Mouse (Mus musculus) granulocyte monocyte progenitor cell, adult 5-6 weeks (primary cell): ENCODE measurements at regions not wholly inside any gene's neighbourhood (a gene's known extent, or its start where the extent isn't known, plus 50 kb on each side); places are given as distances from the start of the nearest gene placed in this dataset.

Source experiments
- ATAC-seq: replicated peaks from 2 replicates; pipeline ENCODE4 v1.8.0; 2016; ENCODE audit warnings: mild to moderate bottlenecking, moderate TSS enrichment, inconsistent platforms; ENCODE audit not compliant: poor library complexity, severe bottlenecking

DNA sequence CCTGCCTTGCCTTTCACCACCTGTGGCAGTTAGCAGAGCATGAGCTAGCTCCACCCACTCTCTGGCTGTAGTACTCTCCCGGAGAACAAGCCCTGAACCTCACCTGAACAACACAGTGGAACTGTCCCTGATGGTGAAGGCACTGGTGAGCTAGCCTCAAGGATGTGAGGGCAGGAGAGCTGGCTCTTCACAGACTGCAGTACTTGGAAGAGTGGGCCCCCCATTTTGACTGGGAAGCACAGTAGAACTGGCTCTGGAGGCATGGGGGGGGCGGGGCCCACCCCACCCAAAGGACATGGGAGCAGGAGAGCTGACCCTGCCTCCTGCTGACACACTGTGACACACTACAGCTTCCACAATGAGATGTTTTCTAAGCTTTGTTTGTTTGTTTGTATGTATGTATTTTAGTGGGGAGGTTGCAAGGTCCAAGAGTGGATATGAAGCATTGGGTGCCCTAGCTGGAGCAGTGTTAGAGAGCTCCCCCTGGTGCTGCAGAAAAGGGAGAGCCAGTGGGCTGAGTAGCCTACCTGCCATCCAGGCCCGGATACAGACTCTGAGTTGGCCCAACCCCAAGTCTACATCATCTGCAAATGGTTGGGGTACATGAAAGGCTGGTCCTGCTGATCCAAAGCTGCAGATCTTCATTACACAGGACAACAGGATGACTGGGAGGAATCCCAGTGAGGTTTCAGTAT is 86.4 kb upstream of the Galnt15 start:
- ATAC-seq = peak; percentile 50

DNA sequence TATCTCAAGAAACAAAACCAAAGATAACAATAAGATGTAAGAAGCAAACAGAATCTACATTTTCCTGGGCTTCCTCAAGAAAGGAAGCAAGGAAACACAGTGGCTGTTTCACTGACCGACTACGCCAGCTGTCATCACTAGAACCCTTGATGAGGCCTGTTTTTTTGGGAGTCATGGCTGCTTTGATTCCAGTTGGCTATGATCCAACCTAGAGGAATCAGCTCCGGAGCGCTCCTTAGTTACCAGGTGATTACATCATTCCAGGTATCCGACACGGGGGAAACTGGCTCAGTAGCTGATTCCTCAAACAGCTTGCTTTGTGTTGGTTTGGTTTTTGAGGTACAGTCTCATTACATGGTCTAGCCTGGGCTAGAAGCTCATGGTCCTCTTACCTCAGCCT is 84.1 kb upstream of the Galnt15 start:
- no peak for ATAC-seq

DNA sequence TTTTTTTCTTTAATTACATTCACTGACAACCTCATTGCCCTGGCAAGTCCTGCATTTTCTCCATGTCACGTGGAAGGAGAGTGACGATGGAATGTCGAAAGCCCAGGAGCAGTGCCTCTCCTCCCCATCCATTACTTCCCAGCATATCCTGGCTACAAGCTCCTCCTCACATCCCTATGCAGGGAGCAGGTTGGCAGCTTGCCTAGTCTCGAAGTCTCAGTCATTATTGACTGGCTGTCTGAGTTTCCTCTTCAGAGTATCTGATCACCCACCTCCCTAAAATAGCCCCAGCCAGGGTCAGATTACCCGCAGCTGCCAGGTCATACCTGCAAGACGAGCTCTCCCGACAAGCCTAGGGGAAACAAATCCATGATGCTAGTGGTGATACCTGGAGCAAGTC is 83.7 kb upstream of the Galnt15 start:
- no peak for ATAC-seq

DNA sequence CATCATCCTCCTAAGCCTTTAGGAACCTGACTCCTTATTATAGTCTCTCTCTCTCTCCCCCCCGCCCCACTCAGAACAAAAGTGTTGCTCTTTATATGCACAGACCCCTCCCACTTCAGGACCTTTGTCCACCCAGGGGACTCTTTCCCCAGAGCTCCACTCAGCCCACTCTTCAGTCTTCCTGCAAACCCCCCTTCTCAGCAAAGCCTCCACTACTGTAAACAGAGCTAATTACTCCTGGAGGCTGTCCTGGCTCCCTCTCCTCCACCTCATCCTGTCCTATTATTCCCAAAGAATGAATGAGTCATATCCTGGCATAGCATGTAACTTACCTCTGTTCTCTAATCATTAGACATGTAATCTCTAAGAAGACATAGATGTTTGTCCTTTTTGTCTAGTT is 82.8 kb upstream of the Galnt15 start:
- ATAC-seq = no peak

DNA sequence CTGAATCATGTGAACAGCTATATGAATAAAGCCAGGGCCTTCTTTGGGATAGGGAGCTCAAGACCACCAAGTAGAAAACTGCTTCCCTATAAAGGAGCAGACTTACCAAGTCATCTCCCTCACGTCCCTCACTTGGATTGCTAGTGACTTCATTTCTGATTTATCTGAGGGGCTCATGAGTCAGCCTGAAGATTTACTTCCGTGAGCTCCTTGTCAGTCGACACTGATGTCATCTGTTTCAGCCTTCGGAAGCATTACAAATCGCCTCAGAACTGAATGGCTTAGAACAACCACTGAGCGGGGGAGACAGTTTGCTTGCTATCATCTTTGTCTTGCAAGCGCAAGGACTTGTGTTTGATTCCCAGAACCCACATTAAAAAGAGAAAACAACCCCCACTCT is 81.5 kb upstream of the Galnt15 start:
- ATAC-seq = no peak

DNA sequence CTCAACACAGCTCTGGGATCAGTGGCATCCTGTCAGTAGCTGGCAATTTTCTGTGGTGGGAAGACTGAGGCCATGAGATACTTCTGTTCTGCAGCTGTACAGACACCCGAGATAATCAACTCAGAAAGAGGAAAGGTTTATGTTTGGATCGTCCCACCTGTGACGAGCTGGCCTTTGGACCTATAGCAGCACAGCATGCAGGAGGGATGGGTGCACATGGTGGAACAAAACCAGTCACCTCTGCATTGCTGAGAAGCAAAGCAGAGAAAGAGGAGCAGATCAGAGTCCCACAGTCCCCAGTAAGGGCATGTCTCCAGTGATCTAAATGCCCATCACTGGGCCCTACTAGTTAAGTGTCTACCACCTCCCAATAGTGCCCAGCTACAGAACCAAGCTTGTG is 76.9 kb upstream of the Galnt15 start:
- ATAC-seq = no peak

DNA sequence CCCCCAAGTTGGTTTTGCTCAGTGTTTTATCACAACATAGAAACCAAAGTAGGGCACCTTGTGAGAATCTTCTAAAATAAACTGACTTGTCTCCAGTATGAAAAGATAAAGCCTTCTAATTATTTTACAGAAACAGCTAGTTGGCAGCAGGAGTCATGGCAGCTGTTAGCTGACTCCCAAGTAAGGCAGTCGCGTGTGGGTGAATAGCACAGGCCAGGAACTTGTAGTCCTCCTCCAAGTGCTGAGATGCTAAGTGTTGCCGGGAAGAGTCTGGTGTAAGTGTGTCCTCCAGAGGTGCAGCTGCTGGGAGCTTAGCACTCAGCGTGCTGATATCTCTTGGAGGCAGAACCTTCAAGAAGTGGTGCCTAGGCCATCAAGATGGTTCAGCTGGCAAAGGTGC is 75.0 kb upstream of the Galnt15 start:
- no peak for ATAC-seq

DNA sequence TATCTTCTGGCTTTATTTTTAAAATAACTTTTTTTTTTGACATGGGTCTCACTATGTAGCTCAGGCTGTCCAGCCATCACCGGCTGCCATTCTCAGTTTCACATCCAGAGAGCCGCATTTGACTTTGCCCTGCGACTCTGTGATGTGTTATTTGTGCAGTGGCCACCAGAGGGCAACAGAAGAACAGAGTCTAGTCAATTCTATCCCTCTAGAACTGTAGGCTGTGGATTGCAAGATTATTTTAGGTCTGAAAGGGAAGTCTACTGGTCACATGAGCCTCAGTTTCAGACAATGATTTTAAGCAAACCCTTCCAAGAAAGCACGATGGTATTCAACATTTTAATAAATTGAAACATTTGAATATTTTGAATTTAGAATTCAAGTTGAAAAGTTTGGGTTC is 73.8 kb upstream of the Galnt15 start:
- peak; percentile 92 for ATAC-seq

DNA sequence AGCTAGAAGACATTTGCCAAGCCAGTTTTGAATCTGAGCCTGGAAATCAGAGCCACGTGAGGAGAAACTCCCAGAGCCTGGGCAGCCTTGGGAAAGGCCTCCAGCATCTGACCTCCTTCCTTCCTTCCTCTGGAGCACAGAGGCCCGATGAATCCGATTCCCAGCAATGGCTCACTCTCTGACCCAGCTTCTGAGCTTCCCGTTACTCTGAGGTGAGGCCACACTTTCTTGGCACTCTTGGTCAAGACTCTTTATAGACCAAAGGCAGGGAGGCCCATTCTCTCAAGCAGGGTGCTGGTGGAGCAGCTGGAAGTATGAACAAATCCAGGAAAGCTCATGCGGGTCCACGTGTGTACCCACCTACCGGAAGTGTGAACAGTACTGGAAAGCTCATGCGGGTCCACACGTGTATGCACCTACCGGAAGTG is 71.6 kb upstream of the Galnt15 start:
- ATAC-seq = no peak

DNA sequence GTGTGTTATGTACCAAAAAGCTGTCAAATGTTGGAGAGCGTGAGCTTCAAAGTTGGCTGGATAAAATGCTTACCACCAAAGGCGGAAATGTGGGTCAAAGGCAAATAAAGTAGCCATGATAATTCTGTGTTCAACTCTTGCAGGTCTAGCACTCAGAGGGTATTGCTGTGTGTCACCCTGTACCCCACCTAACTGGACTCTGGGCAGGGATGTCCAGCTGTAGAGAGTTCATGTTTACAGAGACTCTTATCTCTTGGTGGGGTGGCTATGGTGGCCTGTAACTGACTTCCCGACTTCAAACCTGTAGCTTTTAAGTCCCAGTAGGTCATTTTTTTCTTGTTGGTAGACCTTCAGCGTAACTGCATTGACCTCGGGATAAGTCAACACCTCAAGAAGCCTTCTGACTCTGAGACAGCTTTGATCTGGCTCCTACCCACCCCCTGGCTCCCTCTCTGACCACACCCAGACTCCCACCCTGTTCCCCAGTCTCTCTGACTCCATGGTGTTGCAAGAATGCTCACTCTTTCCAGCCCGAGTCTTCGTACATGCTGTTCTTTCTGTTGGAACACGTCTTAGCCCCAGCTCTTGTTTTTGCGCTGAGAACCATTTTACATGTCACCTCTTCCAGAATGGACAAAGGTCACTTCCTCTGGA is 68.5 kb upstream of the Galnt15 start:
- ATAC-seq = no peak

DNA sequence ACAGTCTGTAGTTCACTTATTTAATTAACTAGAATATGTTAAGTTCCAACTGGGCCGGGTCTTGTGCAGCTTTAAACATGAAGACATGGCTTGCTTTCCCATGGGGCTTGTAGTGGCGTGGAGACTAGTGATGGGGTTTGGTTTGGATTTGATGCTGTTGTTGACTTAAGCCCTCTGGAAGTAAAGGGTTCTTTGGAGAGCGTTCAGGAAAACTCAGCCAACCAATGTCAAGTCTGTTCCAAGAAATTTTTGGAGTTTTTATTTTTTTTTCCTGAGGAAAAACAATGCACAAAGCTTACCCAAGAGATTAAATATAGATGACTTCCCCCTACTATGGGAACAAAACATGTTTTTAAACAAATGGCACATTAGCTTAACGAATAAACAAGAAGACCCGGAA is 67.3 kb upstream of the Galnt15 start:
- ATAC-seq = no peak

DNA sequence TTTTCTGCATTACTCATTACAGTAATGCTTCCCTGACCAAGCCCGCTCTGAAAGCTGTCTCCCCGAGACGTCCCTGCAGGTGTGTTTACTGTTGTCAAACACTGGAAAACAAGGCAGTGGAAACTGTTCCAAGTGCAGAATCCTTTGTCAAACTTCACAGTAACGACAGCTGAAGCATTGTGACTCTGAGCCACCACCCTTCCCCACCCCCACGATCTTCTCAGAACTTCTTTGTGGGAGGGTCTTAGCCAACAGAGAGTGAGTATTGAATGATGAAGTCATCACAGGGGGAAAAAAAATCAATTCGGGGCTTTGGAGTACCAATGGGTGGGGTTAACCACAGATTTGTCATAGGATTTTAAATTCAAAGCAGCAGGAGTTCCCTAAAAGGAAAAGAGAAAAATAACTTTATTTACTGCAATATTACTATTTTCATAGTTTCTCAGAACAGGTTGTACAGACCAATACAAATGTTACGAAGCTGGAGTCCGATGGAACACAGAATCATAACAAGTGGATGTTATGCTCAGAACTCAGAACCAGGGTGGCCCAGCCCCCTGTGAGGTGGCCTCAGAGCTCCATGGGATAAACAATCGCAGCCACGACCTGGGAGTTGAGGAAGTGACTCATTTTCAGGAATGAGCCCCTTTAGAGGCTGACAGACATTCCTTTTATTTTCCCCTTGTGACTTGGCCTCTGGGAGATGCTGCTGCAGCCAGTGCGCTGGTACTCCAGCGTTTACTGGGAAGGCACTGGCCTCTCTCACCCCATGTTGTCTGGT is 65.5 kb upstream of the Galnt15 start:
- no peak for ATAC-seq

DNA sequence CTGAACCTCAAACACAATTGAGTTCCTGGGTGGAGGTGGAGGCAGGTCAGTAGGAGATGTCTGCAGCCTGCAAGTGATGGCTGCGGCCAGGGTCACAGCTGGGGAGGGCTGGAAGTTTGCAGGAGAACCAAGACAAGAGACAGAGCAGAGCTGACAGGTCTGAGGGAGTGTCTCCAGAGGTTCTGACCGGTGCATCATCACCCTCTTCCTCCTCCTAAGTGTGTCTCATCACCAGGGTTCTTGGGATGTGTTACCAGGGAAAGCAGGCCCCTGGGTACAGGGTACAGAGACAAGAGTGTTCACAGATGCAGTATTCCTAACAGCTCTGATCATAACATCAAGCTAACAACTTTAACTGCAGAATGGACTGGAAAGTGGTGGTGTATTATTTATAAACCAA is 64.7 kb upstream of the Galnt15 start:
- ATAC-seq = no peak

DNA sequence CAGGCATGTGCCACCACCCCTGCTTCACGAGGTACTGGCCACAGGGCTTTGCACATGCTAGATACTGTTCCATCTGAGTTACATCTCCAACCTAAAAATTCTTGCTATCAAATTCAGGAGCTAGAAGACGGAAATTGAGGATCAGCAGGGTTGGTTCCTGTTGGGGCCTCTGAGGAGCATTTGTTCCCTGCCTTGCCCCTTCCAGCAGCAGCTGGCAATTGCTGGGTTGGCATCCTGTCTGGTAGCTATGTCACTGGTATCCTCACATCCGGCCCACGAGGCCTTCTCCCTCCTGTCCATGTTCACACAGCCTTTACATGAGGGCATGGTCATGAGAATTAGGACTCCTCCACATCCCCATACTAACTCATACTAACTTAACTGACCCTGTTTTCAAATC is 64.0 kb upstream of the Galnt15 start:
- ATAC-seq = no peak

DNA sequence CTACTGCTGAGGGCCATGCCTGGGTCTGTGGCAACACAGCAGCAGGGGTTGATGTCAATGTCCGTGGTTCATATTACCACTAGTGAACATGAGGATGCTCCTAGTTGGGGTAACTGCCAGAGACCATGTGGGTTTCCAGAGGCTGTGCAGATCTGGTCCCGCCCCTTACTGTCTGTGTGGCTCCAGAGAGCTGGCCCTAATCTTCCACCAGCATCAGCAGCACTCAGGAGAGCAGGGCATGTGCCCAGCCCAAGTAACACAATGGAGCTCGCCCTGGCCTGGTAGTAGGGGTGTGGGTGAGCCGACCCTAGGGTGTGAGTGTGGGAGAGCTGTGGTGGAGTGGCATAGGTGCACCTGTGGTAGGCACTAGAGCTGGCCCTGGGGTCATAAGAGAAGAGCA is 59.3 kb upstream of the Galnt15 start:
- no peak for ATAC-seq

DNA sequence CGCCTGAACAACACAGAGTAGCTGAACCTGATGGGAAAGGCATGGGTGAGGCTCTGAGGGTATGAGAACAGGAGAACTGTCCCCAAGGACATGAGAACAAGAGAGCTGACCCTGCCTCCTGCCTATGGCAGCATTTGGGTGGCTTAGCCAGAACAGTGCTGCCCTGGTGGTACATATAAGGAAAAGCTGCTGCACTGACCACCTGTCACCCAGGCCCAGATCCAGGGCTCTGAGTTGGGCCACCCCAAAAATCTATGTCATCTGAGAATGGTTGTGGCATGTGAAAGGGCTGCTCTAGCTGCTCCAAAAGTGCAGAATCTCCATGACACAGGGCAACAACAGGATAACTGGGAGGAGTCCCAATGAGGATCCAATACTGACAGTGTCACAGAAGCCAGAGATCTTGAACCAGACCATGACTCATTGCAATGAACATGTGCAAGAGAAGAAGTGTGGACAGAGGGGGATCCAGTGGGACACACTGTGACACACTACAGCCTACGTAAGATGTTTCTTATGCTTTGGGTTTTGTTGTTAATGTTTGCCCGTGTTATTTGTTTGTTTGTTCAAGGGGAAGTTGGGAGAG is 58.5 kb upstream of the Galnt15 start:
- ATAC-seq = no peak

DNA sequence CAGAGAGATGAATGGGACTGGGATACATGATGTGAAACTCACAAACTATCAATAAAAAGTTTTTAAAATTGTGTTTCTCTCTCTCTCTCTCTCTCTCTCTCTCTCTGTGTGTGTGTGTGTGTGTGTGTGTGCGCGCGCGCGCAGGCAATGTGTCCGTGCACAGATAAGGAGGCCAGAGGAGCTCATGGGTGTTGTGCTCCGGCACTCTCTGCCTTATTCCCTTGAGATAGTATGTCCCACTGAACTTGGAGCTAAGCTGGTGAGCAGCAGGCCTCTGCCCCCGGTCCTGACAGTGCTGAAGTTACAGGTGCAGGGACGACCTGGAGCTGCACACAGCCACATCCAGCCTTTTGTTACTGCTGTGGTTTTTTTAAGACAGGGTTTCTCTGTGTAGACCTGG is 57.9 kb upstream of the Galnt15 start:
- no peak for ATAC-seq

DNA sequence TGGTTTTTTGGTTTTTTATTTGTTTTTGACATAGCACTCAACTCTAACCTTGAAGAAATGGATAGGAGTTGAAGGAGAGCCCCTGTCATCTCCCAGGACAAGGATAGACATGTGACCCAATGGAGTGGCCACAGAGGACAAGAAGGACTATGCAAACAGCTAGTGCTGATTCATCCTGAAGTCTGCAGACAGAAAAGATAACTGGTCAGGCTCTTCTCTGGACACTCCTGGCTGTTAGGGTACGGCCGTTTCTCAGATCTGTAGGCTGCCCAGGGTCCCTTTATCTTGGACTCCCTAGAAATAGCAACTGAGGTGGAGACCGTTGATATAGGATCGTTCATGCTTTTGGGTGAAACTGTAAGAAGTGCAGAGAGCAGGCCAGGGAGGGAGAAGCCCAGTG is 55.1 kb upstream of the Galnt15 start:
- no peak for ATAC-seq

DNA sequence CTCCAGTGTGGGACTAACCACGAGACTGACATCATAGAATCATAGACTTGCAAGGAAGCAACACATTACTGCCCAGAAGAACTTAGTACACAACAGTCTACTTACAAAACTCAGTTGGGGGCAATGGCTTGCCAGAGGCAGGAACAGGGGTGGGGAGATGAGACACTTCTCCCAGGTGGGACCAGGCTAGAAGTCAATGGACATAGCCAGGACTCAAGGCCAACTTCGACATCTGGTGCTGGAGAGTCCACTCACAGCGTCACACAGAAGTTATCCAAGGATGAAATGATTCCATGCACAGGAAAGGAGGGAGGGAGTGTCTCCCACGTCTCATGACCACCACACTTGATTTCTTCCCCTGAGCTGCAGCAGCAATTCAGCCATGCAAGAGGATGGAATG is 50.6 kb upstream of the Galnt15 start:
- ATAC-seq = no peak

DNA sequence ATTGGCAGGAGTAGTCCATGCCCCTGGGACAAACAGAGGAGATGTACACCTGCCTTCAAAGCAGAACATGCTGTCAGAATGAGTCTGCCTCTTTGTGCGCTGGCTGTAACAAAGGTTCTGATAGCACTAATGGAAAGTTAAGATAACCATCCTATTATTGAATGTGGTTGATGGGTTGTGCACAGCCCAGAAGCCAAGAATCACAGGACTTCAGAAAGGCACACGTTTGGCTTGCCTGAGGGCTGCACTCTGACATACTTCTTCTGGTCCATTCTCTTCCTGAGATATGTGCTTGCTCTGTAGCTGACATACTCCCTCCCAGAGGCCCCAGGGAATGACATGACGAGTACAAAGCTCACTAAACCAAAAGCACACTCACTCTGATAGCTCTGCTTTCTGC is 50.1 kb upstream of the Galnt15 start:
- no peak for ATAC-seq
